Mouse (Mus musculus): ENCODE results near the gene Stmnd1.
"Not testable (repeated sequence)": the region's sequence is repeated elsewhere in the genome, so short reads cannot be mapped to it uniquely, and the experiment has no call there.

The Stmnd1 gene

GRCm38 (mm10) chr13:46287801-46288200, 14.3 kb downstream of the Stmnd1 start:
- in situ Hi-C loops (cut with MboI; ENCODE audit: unreplicated experiment in 2 of 2), result no loop called here

- in situ Hi-C loops (cut with MboI; ENCODE audit: unreplicated experiment in 2 of 2), result no loop called here
Observed at GRCm38 (mm10) chr13:46288372-46288771, 14.9 kb downstream of the Stmnd1 start.

GRCm38 (mm10) chr13:46290537-46290936, 17.0 kb downstream of the Stmnd1 start:
- in situ Hi-C loops (cut with MboI; ENCODE audit: unreplicated experiment in 2 of 2), result no loop called here

GRCm38 (mm10) chr13:46294365-46294764, 20.8 kb downstream of the Stmnd1 start:
- in situ Hi-C loops (cut with MboI; ENCODE audit: unreplicated experiment in 2 of 2), result no loop called here

- in situ Hi-C loops (cut with MboI; ENCODE audit: unreplicated experiment in 2 of 2), result no loop called here
Observed at GRCm38 (mm10) chr13:46297701-46298100, 24.2 kb downstream of the Stmnd1 start.

- in situ Hi-C loops (cut with MboI; ENCODE audit: unreplicated experiment in 2 of 2), result loop anchor here in 1 of 2 experiments (5.0 to 25.0 kb wide), 2 partner anchors 487 to 977 kb away; no protein-coding TSS in a partner anchor
Observed at GRCm38 (mm10) chr13:46310790-46311189, 37.3 kb downstream of the Stmnd1 start.

- in situ Hi-C loops (cut with MboI; ENCODE audit: unreplicated experiment in 2 of 2), result loop anchor here in 1 of 2 experiments (5.0 to 25.0 kb wide), 2 partner anchors 484 to 974 kb away; no protein-coding TSS in a partner anchor
Observed at GRCm38 (mm10) chr13:46313176-46313575, 39.7 kb downstream of the Stmnd1 start.

- in situ Hi-C loops (cut with MboI; ENCODE audit: unreplicated experiment in 2 of 2), result loop anchor here in 1 of 2 experiments (25.0 kb wide), 1 partner anchor 972 kb away; no protein-coding TSS in a partner anchor
Observed at GRCm38 (mm10) chr13:46315165-46315564, 41.6 kb downstream of the Stmnd1 start.

- in situ Hi-C loops (cut with MboI; ENCODE audit: unreplicated experiment in 2 of 2), result no loop called here
Observed at GRCm38 (mm10) chr13:46326351-46326985, 52.9 kb downstream of the Stmnd1 start.

- in situ Hi-C loops (cut with MboI; ENCODE audit: unreplicated experiment in 2 of 2), result no loop called here
Observed at GRCm38 (mm10) chr13:46335020-46335419, 61.5 kb downstream of the Stmnd1 start.

GRCm38 (mm10) chr13:46336281-46336680, 62.8 kb downstream of the Stmnd1 start:
- in situ Hi-C loops (cut with MboI; ENCODE audit: unreplicated experiment in 2 of 2), result not testable (repeated sequence)

- in situ Hi-C loops (cut with MboI; ENCODE audit: unreplicated experiment in 2 of 2), result no loop called here
Observed at GRCm38 (mm10) chr13:46337791-46338190, 64.3 kb downstream of the Stmnd1 start.

- in situ Hi-C loops (cut with MboI; ENCODE audit: unreplicated experiment in 2 of 2), result no loop called here
Observed at GRCm38 (mm10) chr13:46339954-46340353, 66.4 kb downstream of the Stmnd1 start.

GRCm38 (mm10) chr13:46340583-46340982, 67.1 kb downstream of the Stmnd1 start:
- in situ Hi-C loops (cut with MboI; ENCODE audit: unreplicated experiment in 2 of 2), result no loop called here

- in situ Hi-C loops (cut with MboI; ENCODE audit: unreplicated experiment in 2 of 2), result no loop called here
Observed at GRCm38 (mm10) chr13:46341419-46341818, 67.9 kb downstream of the Stmnd1 start.

- in situ Hi-C loops (cut with MboI; ENCODE audit: unreplicated experiment in 2 of 2), result no loop called here
Observed at GRCm38 (mm10) chr13:46343226-46343625, 69.7 kb downstream of the Stmnd1 start.

GRCm38 (mm10) chr13:46346830-46347512, 73.5 kb downstream of the Stmnd1 start:
- in situ Hi-C loops (cut with MboI; ENCODE audit: unreplicated experiment in 2 of 2), result no loop called here

GRCm38 (mm10) chr13:46349664-46350063, 76.1 kb downstream of the Stmnd1 start:
- in situ Hi-C loops (cut with MboI; ENCODE audit: unreplicated experiment in 2 of 2), result no loop called here
